Mouse (Mus musculus) cerebellum, adult 2 months (tissue): ENCODE data around the gene Pin4.

Experiments used
- CTCF ChIP-seq: fragments of 200-500 bp; IDR thresholded peaks from 2 replicates; pipeline ENCODE4 v1.5.1; 2011; ENCODE audit warnings: low read depth, mild to moderate bottlenecking, control low read depth, low read length, moderate library complexity, borderline replicate concordance; ENCODE audit not compliant: insufficient read depth
- POLR2A ChIP-seq: fragments of 200-500 bp; IDR thresholded peaks from 2 replicates; pipeline ENCODE4 v1.6.1; 2011; ENCODE audit warnings: low read length, control low read depth, borderline replicate concordance; ENCODE audit not compliant: insufficient read depth

DNA sequence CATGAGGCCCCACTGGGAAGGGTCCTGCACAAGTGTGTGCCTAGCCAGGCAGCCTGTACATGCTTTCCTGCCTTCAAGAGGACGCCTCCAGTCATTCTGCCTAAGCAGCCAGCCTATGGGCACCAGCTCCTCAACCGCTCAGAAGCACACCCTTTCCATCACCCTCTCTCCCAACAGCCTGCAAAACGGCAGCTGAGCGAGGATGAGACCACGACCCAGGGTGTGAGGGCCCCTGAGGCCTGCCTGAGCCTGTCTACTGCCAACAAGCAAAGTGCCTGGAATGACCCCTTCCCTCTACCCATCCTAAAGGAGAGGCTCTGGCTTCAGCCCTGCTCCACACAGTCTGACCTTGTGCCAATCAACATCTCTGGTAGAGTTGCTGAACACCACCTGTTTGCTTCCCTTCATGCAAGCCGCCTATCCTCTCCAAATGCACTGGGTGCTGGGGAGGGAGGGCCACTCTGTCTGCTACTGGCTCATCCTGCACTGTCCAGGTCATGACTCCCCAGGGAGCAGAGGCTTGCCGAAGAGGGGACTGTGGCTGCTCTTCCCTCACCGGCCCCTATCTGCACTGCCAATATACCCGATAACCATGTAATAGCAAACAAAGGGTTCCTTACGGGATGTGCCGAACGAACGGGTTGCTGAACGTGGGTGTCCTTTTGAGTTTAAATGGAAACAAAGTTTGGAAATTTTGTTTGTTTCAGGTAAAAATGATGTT, 45.5 kb upstream of the Pin4 start:
- TF ChIP-seq CTCF, result no peak
- TF ChIP-seq POLR2A, result no peak
